Mouse (Mus musculus): ENCODE results near the gene Rpusd1. TPM values are rescaled to one million over a fixed set of nuclear protein-coding genes. Genes with fewer than 3 reads are reported as not detected.

Gene Rpusd1
- total and polyA plus RNA-seq, 3 experiments = 8.2 to 23.9 TPM; not detected in 1

- peaks cover 3% of the 10 kb centered on the region for H3K79me2 ChIP-seq (ENCODE audit: control insufficient read depth, insufficient read depth, low read length, poor library complexity)
- no peaks in the 10 kb centered on the region for H3K27me3 ChIP-seq (ENCODE audit: control insufficient read depth in 1 of 2, insufficient read depth in 2 of 2, low read length in 2 of 2)
- H3K4me1 ChIP-seq (ENCODE audit: control insufficient read depth in 1 of 2, insufficient read depth in 2 of 2, low read length in 2 of 2) = peaks cover 0 to 9% of the 10 kb centered on the region in 2 experiments; a peak in 2 of 4 replicates
- H3K9ac ChIP-seq (ENCODE audit: control insufficient read depth, low read depth, low read length, poor library complexity, severe bottlenecking) = no peak overlapping the region
- H3K36me3 ChIP-seq (ENCODE audit: control insufficient read depth in 1 of 2, insufficient read depth in 2 of 2, low read length in 2 of 2) = no peaks in the 10 kb centered on the region
- TF ChIP-seq NRF1 (IDR thresholded peaks at IDR 0.05; ENCODE audit: insufficient read depth, low read depth, low read length, poor library complexity, severe bottlenecking) = peak; percentile 72
- TF ChIP-seq KAT2A (conservative IDR thresholded peaks at IDR 0.05; ENCODE audit: low read depth, low read length) = no peak
- no peak for TF ChIP-seq ZKSCAN1 (IDR thresholded peaks at IDR 0.05; ENCODE audit: low read depth, low read length)
- peak; percentile 34; the same call in 1 of the 2 replicates for TF ChIP-seq MXI1 (IDR thresholded peaks at IDR 0.05; ENCODE audit: low read depth, low read length)
- TF ChIP-seq CTCF (IDR thresholded peaks at IDR 0.05 in 2 of 3, conservative IDR thresholded peaks at IDR 0.05 in 1 of 3; ENCODE audit: control insufficient read depth in 1 of 3, insufficient read depth in 1 of 3, low read depth in 2 of 3, low read length in 3 of 3, poor library complexity in 1 of 3, severe bottlenecking in 1 of 3) = peak; percentile 87 to 90 (median 87)
- TF ChIP-seq RAD21 (IDR thresholded peaks at IDR 0.05; ENCODE audit: low read depth, low read length) = peak; percentile 54
- TF ChIP-seq POLR2A (IDR thresholded peaks at IDR 0.05; ENCODE audit: control insufficient read depth in 1 of 2, insufficient read depth in 1 of 2, low read depth in 1 of 2, low read length in 2 of 2, poor library complexity in 1 of 2) = 0 out of 4 replicates have a peak, but pooled peaks of 1 of the 2 experiments have one; percentile 17
- TF ChIP-seq MAX (IDR thresholded peaks at IDR 0.05; ENCODE audit: low read length) = no peak
- TF ChIP-seq ZC3H11A (IDR thresholded peaks at IDR 0.05; ENCODE audit: low read depth, low read length) = peak; percentile 40; the same call in 1 of the 2 replicates
- peak; percentile 87 for TF ChIP-seq SMC3 (IDR thresholded peaks at IDR 0.05; ENCODE audit: low read depth, low read length)
- no peak overlapping the region for H3K4me3 ChIP-seq (ENCODE audit: control insufficient read depth in 1 of 2, insufficient read depth in 1 of 2, low read depth in 2 of 2, low read length in 2 of 2)
- H3K9me3 ChIP-seq (replicated peaks; ENCODE audit: insufficient read depth, low read length) = no peaks in the 10 kb centered on the region
- no peak overlapping the region for H3K27ac ChIP-seq (ENCODE audit: control insufficient read depth, low read depth, low read length)
- DNase-seq (ENCODE audit: low read depth, low spot score) = peak; percentile 89
These were observed 4.6 kb downstream of the Rpusd1 start for GRCm38 (mm10) chr17:25732082-25732481.

DNA sequence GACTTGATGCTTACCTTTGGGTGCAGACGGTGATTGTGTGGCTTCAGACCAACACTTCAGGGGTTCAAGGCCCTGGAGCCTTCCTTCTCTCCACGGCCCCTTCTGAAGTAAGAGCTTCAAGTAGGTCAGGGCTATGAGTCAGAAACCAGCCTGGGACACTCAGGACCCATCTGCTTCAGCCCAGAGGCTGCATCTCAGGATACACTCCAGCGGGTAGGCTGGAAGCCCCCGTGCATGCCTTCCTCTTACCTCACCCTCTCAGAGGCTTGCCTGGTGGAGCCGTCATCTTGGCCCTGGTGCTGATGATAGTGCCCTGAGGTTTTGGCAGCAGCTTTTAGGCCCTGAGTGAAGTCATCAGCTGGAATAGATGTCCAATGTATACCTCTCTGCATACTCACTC is 7.8 kb downstream of the Rpusd1 start:
- no peaks in the 10 kb centered on the region for H3K36me3 ChIP-seq (ENCODE audit: control insufficient read depth in 1 of 2, insufficient read depth in 2 of 2, low read length in 2 of 2)
- DNase-seq (ENCODE audit: low read depth, low spot score) = no peak
- H3K4me1 ChIP-seq (ENCODE audit: control insufficient read depth in 1 of 2, insufficient read depth in 2 of 2, low read length in 2 of 2) = no peaks in the 10 kb centered on the region
- H3K27me3 ChIP-seq (ENCODE audit: control insufficient read depth in 1 of 2, insufficient read depth in 2 of 2, low read length in 2 of 2) = no peaks in the 10 kb centered on the region
- no peak overlapping the region for H3K9ac ChIP-seq (ENCODE audit: control insufficient read depth, low read depth, low read length, poor library complexity, severe bottlenecking)
- H3K27ac ChIP-seq (ENCODE audit: control insufficient read depth, low read depth, low read length) = no peak overlapping the region
- H3K9me3 ChIP-seq (replicated peaks; ENCODE audit: insufficient read depth, low read length) = no peaks in the 10 kb centered on the region
- no peak overlapping the region for H3K4me3 ChIP-seq (ENCODE audit: control insufficient read depth in 1 of 2, insufficient read depth in 1 of 2, low read depth in 2 of 2, low read length in 2 of 2)
- H3K79me2 ChIP-seq (ENCODE audit: control insufficient read depth, insufficient read depth, low read length, poor library complexity) = no peaks in the 10 kb centered on the region
- TF ChIP-seq MXI1 (IDR thresholded peaks at IDR 0.05; ENCODE audit: low read depth, low read length) = no peak
- TF ChIP-seq RCOR1 (IDR thresholded peaks at IDR 0.05; ENCODE audit: low read depth, low read length) = no peak
- TF ChIP-seq MYB (IDR thresholded peaks at IDR 0.05; ENCODE audit: low read depth, low read length) = no peak
- TF ChIP-seq CHD2 (IDR thresholded peaks at IDR 0.05; ENCODE audit: low read length) = no peak
- no peak for TF ChIP-seq CHD1 (IDR thresholded peaks at IDR 0.05; ENCODE audit: low read depth, low read length)
- no peak for TF ChIP-seq ELF1 (IDR thresholded peaks at IDR 0.05; ENCODE audit: low read depth, low read length)
- no peak for TF ChIP-seq NRF1 (IDR thresholded peaks at IDR 0.05; ENCODE audit: insufficient read depth, low read depth, low read length, poor library complexity, severe bottlenecking)
- TF ChIP-seq KAT2A (conservative IDR thresholded peaks at IDR 0.05; ENCODE audit: low read depth, low read length) = no peak
- no peak for TF ChIP-seq NELFE (IDR thresholded peaks at IDR 0.05; ENCODE audit: low read depth, low read length)
- no peak for TF ChIP-seq RAD21 (IDR thresholded peaks at IDR 0.05; ENCODE audit: low read depth, low read length)
- TF ChIP-seq ZC3H11A (IDR thresholded peaks at IDR 0.05; ENCODE audit: low read depth, low read length) = no peak
- TF ChIP-seq UBTF (IDR thresholded peaks at IDR 0.05; ENCODE audit: borderline replicate concordance, insufficient read depth, low read depth, low read length) = no peak
- no peak for TF ChIP-seq ZNF384 (IDR thresholded peaks at IDR 0.05; ENCODE audit: low read depth, low read length)
- no peak for TF ChIP-seq JUND (IDR thresholded peaks at IDR 0.05; ENCODE audit: low read depth, low read length)

Data from MEL (cell line).